Mouse (Mus musculus) CH12.LX (cell line): ENCODE results near the gene Tln2. TPM values are rescaled to one million over a fixed set of nuclear protein-coding genes. Genes with fewer than 3 reads are reported as not detected.

Source experiments
- DNase-seq: peaks from one replicate; pipeline ENCODE4 v3.0.0-alpha.2; 2013; ENCODE audit errors: extremely low read depth
- H3K27ac ChIP-seq: 2 replicates; pipeline ENCODE4 v1.5.1; 2012; ENCODE audit warnings: low read depth, mild to moderate bottlenecking, control low read depth, moderate library complexity; ENCODE audit not compliant: insufficient read depth
- H3K27me3 ChIP-seq: replicated peaks from 2 replicates; pipeline ENCODE3; 2012; ENCODE audit warnings: inconsistent platforms
- H3K36me3 ChIP-seq, 2 experiments: replicated peaks in 1 of 2; 2 replicates each; pipeline versions ENCODE3 to v1.6.1; 2012; ENCODE audit warnings: inconsistent platforms in 1 of 2, low read length in 1 of 2, mild to moderate bottlenecking in 1 of 2, mixed read lengths in 1 of 2, moderate library complexity in 1 of 2; ENCODE audit not compliant: control insufficient read depth in 1 of 2, insufficient read depth in 1 of 2
- H3K4me1 ChIP-seq, 2 experiments: 2 replicates each; pipeline ENCODE4 v1.6.1; 2012; ENCODE audit warnings: inconsistent platforms in 1 of 2, moderate library complexity in 1 of 2; ENCODE audit not compliant: insufficient read depth in 2 of 2, control insufficient read depth in 1 of 2
- H3K4me2 ChIP-seq: 2 replicates; pipeline ENCODE4 v1.6.1; 2012; ENCODE audit warnings: low read depth, mild to moderate bottlenecking, control low read depth; ENCODE audit not compliant: poor library complexity, insufficient read depth, severe bottlenecking
- H3K4me3 ChIP-seq, 3 experiments: fragments of 150-350 bp in 1 of 3; sonication (generic) in 1 of 3; replicated peaks in 1 of 3; 2 replicates each; pipeline versions ENCODE3 to v1.5.1; 2011 to 2012; ENCODE audit warnings: low read depth in 2 of 3, low read length in 2 of 3, mild to moderate bottlenecking in 2 of 3, moderate library complexity in 2 of 3, control low read depth in 1 of 3, improper control_type of control experiment in 1 of 3, inconsistent platforms in 1 of 3, mixed read lengths in 1 of 3; ENCODE audit not compliant: poor library complexity in 1 of 3
- H3K79me2 ChIP-seq: replicated peaks from 2 replicates; pipeline ENCODE4 v1.6.1; 2012; ENCODE audit warnings: mild to moderate bottlenecking, moderate library complexity; ENCODE audit not compliant: control insufficient read depth, poor library complexity, insufficient read depth, severe bottlenecking; ENCODE audit errors: extremely low read depth
- H3K9ac ChIP-seq: 2 replicates; pipeline ENCODE4 v1.6.1; 2012; ENCODE audit warnings: low read depth, mild to moderate bottlenecking, control low read depth, moderate library complexity; ENCODE audit not compliant: insufficient read depth
- H3K9me3 ChIP-seq: replicated peaks from 2 replicates; pipeline ENCODE3; 2012; ENCODE audit warnings: low read length, inconsistent platforms, mixed read lengths
- BHLHE40 ChIP-seq: IDR thresholded peaks from 2 replicates; pipeline ENCODE4 v1.6.1; 2011; ENCODE audit warnings: mild to moderate bottlenecking, low read depth, low read length, improper control_type of control experiment
- CHD1 ChIP-seq: IDR thresholded peaks from 2 replicates; pipeline ENCODE4 v1.6.1; 2012; ENCODE audit warnings: low read depth, low read length, improper control_type of control experiment, inconsistent platforms
- CTCF ChIP-seq, 2 experiments: IDR thresholded peaks in 1 of 2; conservative IDR thresholded peaks in 1 of 2; 2 replicates each; pipeline ENCODE4 v1.5.1; 2011 to 2012; ENCODE audit warnings: low read depth in 2 of 2, low read length in 2 of 2, improper control_type of control experiment in 1 of 2, inconsistent platforms in 1 of 2, mild to moderate bottlenecking in 1 of 2, moderate library complexity in 1 of 2
- E2F4 ChIP-seq: IDR thresholded peaks from 2 replicates; pipeline ENCODE4 v1.6.1; 2011; ENCODE audit warnings: low read depth, low read length, improper control_type of control experiment; ENCODE audit not compliant: insufficient replicate concordance
- ELF1 ChIP-seq: IDR thresholded peaks from 2 replicates; pipeline ENCODE4 v1.6.1; 2014; ENCODE audit warnings: low read depth, mild to moderate bottlenecking, inconsistent platforms, low read length, improper control_type of control experiment
- EP300 ChIP-seq: IDR thresholded peaks from 2 replicates; pipeline ENCODE4 v1.6.1; 2011; ENCODE audit warnings: low read length, improper control_type of control experiment
- ETS1 ChIP-seq: conservative IDR thresholded peaks from 2 replicates; pipeline ENCODE4 v1.6.1; 2012; ENCODE audit warnings: low read depth, mild to moderate bottlenecking, inconsistent platforms, low read length, improper control_type of control experiment, moderate library complexity
- GABPA ChIP-seq: IDR thresholded peaks from 2 replicates; pipeline ENCODE4 v1.6.1; 2012; ENCODE audit warnings: low read depth, low read length, improper control_type of control experiment, inconsistent platforms; ENCODE audit not compliant: insufficient replicate concordance
- HCFC1 ChIP-seq: IDR thresholded peaks from 2 replicates; pipeline ENCODE4 v1.6.1; 2012; ENCODE audit warnings: low read depth, mild to moderate bottlenecking, inconsistent platforms, low read length, improper control_type of control experiment
- IRF4 ChIP-seq: IDR thresholded peaks from 2 replicates; pipeline ENCODE4 v1.6.1; 2014; ENCODE audit warnings: low read depth, mild to moderate bottlenecking, inconsistent platforms, low read length, improper control_type of control experiment
- JUND ChIP-seq: conservative IDR thresholded peaks from 2 replicates; pipeline ENCODE4 v1.6.1; 2011; ENCODE audit warnings: low read depth, low read length, improper control_type of control experiment
- MAFK ChIP-seq: IDR thresholded peaks from 2 replicates; pipeline ENCODE4 v1.6.1; 2011; ENCODE audit warnings: low read length, improper control_type of control experiment; ENCODE audit not compliant: insufficient replicate concordance
- MAX ChIP-seq: IDR thresholded peaks from 2 replicates; pipeline ENCODE4 v1.6.1; 2011; ENCODE audit warnings: low read length, improper control_type of control experiment
- MEF2A ChIP-seq: IDR thresholded peaks from 2 replicates; pipeline ENCODE4 v1.6.1; 2014; ENCODE audit warnings: low read depth, mild to moderate bottlenecking, inconsistent platforms, low read length, improper control_type of control experiment, borderline replicate concordance
- MXI1 ChIP-seq: IDR thresholded peaks from 2 replicates; pipeline ENCODE4 v1.6.1; 2011; ENCODE audit warnings: mild to moderate bottlenecking, low read depth, low read length, improper control_type of control experiment
- MYC ChIP-seq: IDR thresholded peaks from 2 replicates; pipeline ENCODE4 v1.6.1; 2011; ENCODE audit warnings: low read depth, mild to moderate bottlenecking, improper control_type of control experiment, low read length
- NELFE ChIP-seq: IDR thresholded peaks from 2 replicates; pipeline ENCODE4 v1.6.1; 2011; ENCODE audit warnings: low read depth, low read length, improper control_type of control experiment
- PAX5 ChIP-seq: IDR thresholded peaks from 2 replicates; pipeline ENCODE4 v1.6.1; 2012; ENCODE audit warnings: low read length, inconsistent platforms, mixed read lengths
- POLR2A ChIP-seq: IDR thresholded peaks from 2 replicates; pipeline ENCODE4 v1.6.1; 2011; ENCODE audit warnings: low read depth, mild to moderate bottlenecking, improper control_type of control experiment, low read length
- POLR2AphosphoS2 ChIP-seq: IDR thresholded peaks from 2 replicates; pipeline ENCODE4 v1.6.1; 2011; ENCODE audit warnings: low read depth, low read length, improper control_type of control experiment
- RAD21 ChIP-seq: IDR thresholded peaks from 2 replicates; pipeline ENCODE4 v1.6.1; 2011; ENCODE audit warnings: low read depth, mild to moderate bottlenecking, low read length, improper control_type of control experiment, moderate library complexity
- SIN3A ChIP-seq: IDR thresholded peaks from 2 replicates; pipeline ENCODE4 v1.6.1; 2012; ENCODE audit warnings: low read length, improper control_type of control experiment, inconsistent platforms
- SMC3 ChIP-seq: IDR thresholded peaks from 2 replicates; pipeline ENCODE4 v1.6.1; 2011; ENCODE audit warnings: low read depth, low read length, improper control_type of control experiment
- TBP ChIP-seq: conservative IDR thresholded peaks from 2 replicates; pipeline ENCODE4 v1.6.1; 2011; ENCODE audit warnings: low read depth, low read length, improper control_type of control experiment
- UBTF ChIP-seq: IDR thresholded peaks from 2 replicates; pipeline ENCODE4 v1.6.1; 2012; ENCODE audit warnings: low read depth, mild to moderate bottlenecking, inconsistent platforms, low read length, improper control_type of control experiment, moderate library complexity
- ZKSCAN1 ChIP-seq: IDR thresholded peaks from 2 replicates; pipeline ENCODE4 v1.6.1; 2012; ENCODE audit warnings: low read depth, inconsistent platforms, low read length, improper control_type of control experiment, borderline replicate concordance
- ZMIZ1 ChIP-seq: IDR thresholded peaks from 2 replicates; pipeline ENCODE4 v1.6.1; 2012; ENCODE audit warnings: low read depth, mild to moderate bottlenecking, inconsistent platforms, low read length, improper control_type of control experiment
- ZNF384 ChIP-seq: IDR thresholded peaks from 2 replicates; pipeline ENCODE4 v1.6.1; 2012; ENCODE audit warnings: low read depth, low read length, improper control_type of control experiment, inconsistent platforms
- dilution Hi-C: fragments of 300-500 bp; cut with MboI; formaldehyde crosslinking; loops from 2 replicates; pipeline ENCODE4 v1.14.3; 2020; ENCODE audit warnings: low sequenced_read_pairs; ENCODE audit not compliant: extremely low pct_unique_long_range_greater_than_20kb, extremely low pct_ligation_motif_present
- in situ Hi-C: fragments of 300-500 bp; cut with MboI; formaldehyde crosslinking; loops from 3 replicates; pipeline ENCODE4 v1.14.3; 2019; ENCODE audit warnings: low sequenced_read_pairs, low pct_ligation_motif_present, low pct_unique_long_range_greater_than_20kb, mixed read lengths
- polyA plus RNA-seq: library from polyadenylated mRNA; unstranded; fragments of >175 nt; gene quantifications from 2 replicates; pipeline ENCODE4 v1.2.1, GENCODE M21; 2012; ENCODE audit warnings: low read depth; ENCODE audit not compliant: insufficient read length
- total RNA-seq, 2 experiments: library from RNA; depleted of rRNA; stranded (reverse); fragments of 300-350 nt in 1 of 2; fragments of >200 nt in 1 of 2; gene quantifications; 2 replicates each; pipeline ENCODE4 v1.2.3; 2012 to 2014

The Tln2 gene
- total and polyA plus RNA-seq, 3 experiments = 2.6 to 4.4 (median 4.4) TPM

GRCm38 (mm10) chr9:67195306-67195705, 364.2 kb downstream of the Tln2 start:
- Histone ChIP-seq H3K79me2 (no peaks in the 10 kb centered on the region), H3K36me3 (no peaks in the 10 kb centered on the region), H3K4me2 (no peak overlapping the region), H3K27me3 (no peaks in the 10 kb centered on the region), H3K9me3 (no peaks in the 10 kb centered on the region), H3K4me3 (no peak overlapping the region), H3K4me1 (peaks cover 3 to 7% of the 10 kb centered on the region in 2 experiments; a peak in 3 of 4 replicates), H3K9ac (no peak overlapping the region), H3K27ac (no peak overlapping the region)
- in situ Hi-C loops = no loop called here
- DNase-seq = no peak
- TF ChIP-seq CTCF (conservative IDR thresholded peaks at IDR 0.05 in 1 of 2, IDR thresholded peaks at IDR 0.05 in 1 of 2; ENCODE audit: low read depth in 2 of 2, low read length in 2 of 2) (no peak), E2F4 (no peak), MAX (no peak), BHLHE40 (no peak), UBTF (no peak), SMC3 (no peak), IRF4 (no peak), JUND (no peak), MXI1 (no peak), GABPA (no peak), POLR2AphosphoS2 (no peak), MYC (no peak), SIN3A (no peak), EP300 (no peak), MEF2A (no peak), ZKSCAN1 (no peak), PAX5 (no peak)
- dilution Hi-C loops = no loop called here

GRCm38 (mm10) chr9:67191488-67192331, 367.8 kb downstream of the Tln2 start:
- dilution Hi-C loops = no loop called here
- no peak for DNase-seq
- no peak overlapping the region for H3K4me3 ChIP-seq
- peaks cover 3 to 8% of the 10 kb centered on the region in 2 experiments; a peak in 3 of 4 replicates for H3K4me1 ChIP-seq
- H3K9ac ChIP-seq = no peak overlapping the region
- no peaks in the 10 kb centered on the region for H3K27me3 ChIP-seq
- H3K9me3 ChIP-seq = peaks cover 2% of the 10 kb centered on the region
- no peak overlapping the region for H3K27ac ChIP-seq
- H3K36me3 ChIP-seq = no peaks in the 10 kb centered on the region
- TF ChIP-seq ZMIZ1 = no peak
- no peak for TF ChIP-seq RAD21
- TF ChIP-seq POLR2A = no peak
- TF ChIP-seq PAX5 = no peak
- no peak for TF ChIP-seq ETS1
- no peak for TF ChIP-seq GABPA
- no peak for TF ChIP-seq CHD1
- no peak for TF ChIP-seq ELF1
- TF ChIP-seq TBP = no peak
- TF ChIP-seq ZNF384 = no peak
- no peak for TF ChIP-seq CTCF (conservative IDR thresholded peaks at IDR 0.05 in 1 of 2, IDR thresholded peaks at IDR 0.05 in 1 of 2; ENCODE audit: low read depth in 2 of 2, low read length in 2 of 2)
- TF ChIP-seq POLR2AphosphoS2 = no peak
- no peak for TF ChIP-seq MAFK
- TF ChIP-seq NELFE = no peak
- no peak for TF ChIP-seq BHLHE40
- no peak for TF ChIP-seq IRF4
- no peak for TF ChIP-seq HCFC1
- no peak for TF ChIP-seq MAX
- TF ChIP-seq, all 38 proteins: peak for 0
- in situ Hi-C loops = no loop called here
- no peaks in the 10 kb centered on the region for H3K79me2 ChIP-seq
- no peak overlapping the region for H3K4me2 ChIP-seq
